Mouse (Mus musculus) kidney, adult 9 months (tissue): ENCODE measurements at regions not wholly inside any gene's neighbourhood (a gene's known extent, or its start where the extent isn't known, plus 50 kb on each side); places are given as distances from the start of the nearest gene placed in this dataset.

Source experiments
- DNase-seq: peaks from one replicate; pipeline ENCODE4 v3.0.0; 2022

DNA sequence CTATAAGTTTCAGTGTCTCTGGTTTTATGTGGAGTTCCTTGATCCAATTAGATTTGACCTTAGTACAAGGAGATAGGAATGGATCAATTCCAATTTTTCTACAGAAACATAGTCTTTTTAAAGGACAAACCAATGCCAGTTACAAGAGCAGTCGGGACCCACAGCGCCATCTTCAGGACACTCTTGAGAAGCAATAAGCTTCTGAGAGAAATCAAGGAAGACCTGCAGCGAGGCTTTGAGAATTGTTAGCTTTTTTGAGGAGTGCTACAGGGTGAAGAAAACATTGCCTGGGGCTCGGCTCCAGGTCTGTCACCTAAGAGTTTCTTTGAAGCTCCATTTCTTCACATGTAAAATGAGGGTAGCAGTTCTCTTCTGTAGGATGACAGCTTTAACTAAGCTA, 112.0 kb upstream of the Ppm1h start:
- DNase-seq = no peak

DNA sequence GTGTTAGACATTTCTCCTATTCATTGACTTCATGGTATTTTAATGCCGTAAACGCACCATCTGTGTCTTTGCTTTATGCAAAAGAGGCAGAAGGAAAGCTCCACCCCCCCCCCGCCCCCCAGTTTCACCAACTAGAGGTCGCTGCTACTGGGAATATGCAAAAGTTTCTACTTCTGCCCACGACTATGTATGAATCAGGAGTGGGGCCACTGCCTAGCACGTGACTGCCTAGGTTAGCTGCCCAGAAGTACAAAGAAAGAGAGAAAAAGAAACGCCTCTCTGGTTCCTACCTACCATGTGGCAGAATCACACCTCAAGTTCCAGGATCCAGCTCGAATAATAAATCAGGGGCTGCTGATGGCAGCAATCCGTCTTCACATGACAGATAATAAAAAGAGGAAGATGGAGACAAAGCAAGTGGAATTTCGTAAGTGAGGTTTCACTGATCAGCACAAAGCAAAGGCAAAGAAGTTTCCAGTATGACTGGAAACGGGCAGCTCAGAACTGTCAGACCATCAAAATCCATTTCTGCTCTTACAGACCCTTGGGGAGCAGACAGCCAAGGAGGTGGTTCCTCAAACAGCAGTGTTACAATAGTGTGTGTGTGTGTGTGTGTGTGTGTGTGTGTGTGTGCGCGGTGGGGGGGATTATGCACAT, 108.9 kb upstream of the Ppm1h start:
- DNase-seq = no peak

DNA sequence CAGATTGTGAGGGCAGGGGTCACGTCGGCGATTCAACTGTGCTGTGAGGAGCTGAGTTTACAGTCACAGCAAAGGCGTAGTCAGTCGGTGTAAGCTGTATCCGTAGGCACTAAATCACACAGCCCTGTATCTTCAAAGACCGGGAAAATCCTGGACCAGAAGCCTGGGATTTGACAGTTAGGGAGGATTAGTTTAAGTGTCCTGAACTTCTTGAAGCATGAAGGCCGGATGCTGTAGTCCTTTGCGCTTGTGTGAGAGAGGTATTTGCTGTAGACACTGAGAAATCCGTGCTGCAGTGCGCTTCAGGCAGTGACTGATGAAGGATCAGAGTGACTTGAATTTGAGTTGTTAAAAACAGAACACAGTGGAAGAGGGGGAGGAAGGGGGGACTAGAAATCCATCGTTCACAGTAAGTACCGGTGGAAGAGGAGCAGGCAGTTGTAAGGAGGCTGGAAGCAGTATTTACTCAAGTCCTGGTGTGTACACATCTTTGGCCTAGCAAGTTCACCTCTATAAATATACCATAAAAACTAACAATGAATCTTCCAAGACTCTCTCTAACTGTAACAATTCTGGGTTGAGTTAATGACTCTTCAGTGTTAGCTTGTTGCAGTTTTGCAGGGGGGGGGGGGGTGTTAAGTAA, 107.5 kb upstream of the Ppm1h start:
- no peak for DNase-seq

- no peak for DNase-seq
Observed at GRCm38 (mm10) chr10:122576171-122577063, 102.1 kb upstream of the Ppm1h start.

DNA sequence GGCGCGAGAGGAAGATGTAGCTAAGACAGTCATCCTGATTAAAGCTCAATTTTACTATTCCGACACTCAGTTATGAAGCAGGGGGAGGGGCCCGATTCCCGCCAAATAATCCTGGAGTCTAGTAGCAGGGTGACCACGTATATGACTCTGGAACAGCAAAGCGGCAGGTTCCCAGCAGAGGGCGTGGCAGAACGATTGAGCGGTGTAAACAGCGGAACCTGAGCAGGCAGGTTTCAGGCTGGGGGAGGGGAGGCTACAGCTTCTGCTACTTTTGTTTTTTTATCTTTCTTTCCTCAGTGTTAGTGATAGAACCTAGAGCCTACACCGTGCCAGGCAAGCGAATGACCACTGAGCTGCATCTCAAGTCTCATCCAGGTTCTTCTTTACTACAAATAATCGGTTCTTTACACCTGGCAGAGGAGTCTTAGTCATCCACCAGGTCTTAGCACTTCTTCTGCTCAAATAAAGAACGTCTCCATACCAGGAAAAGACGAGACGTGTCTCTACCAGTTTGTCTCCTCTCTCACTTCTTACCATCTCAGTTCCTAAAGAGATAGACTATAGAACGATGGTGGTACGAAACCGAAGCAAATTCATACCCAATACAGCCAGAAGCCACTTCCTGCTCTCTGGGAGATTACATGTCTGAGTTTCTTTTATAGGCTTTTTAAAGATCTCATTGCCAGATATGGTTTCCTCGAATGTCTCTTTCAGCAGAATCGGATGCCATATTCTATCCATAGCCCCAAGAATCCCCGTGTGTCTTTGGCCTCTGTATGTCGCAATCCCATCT, 100.2 kb upstream of the Ppm1h start:
- peak; percentile 60 for DNase-seq

DNA sequence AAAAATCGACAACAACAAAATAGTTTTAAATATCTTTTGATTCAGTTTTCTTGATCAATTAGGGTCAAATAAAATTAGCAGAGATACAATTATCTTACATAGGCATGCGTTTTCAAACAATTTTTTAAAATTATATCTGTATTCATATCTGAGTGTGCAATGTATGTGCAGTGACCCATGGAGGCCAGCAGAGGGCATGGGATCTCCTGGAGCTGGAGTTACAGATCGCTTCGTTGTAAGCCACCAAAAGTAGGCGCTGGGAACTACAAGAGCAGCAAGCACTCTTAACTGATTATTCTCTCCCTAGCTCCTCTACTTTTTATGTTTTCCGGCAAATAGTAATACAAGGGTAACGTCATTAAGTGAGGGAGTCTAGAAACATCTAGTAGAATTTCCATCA, 97.5 kb upstream of the Ppm1h start:
- DNase-seq = no peak

GRCm38 (mm10) chr10:122587541-122587940, 91.0 kb upstream of the Ppm1h start:
- no peak for DNase-seq

GRCm38 (mm10) chr10:122599511-122599910, 79.1 kb upstream of the Ppm1h start:
- DNase-seq = no peak

DNA sequence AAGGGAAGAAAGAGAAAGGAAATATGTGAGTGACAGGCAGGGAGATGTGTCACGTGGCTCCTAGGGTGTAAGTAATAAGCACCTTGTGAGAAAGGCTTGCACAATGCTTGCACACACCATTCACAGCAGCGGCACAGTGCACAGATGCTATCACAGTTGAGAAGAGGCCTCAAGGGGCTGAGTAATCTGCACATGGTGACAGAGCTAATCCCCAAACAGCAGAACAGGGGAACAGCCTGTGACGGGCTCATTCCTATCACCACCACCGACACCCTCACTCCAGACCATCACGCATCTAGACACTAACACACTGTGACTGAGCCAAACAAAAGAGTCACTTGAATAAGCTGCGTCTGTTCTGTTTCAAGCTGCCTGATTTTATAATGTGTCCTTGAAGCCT, 76.2 kb upstream of the Ppm1h start:
- DNase-seq = no peak

- DNase-seq = no peak
Observed at GRCm38 (mm10) chr10:122603960-122604359, 74.6 kb upstream of the Ppm1h start.

DNA sequence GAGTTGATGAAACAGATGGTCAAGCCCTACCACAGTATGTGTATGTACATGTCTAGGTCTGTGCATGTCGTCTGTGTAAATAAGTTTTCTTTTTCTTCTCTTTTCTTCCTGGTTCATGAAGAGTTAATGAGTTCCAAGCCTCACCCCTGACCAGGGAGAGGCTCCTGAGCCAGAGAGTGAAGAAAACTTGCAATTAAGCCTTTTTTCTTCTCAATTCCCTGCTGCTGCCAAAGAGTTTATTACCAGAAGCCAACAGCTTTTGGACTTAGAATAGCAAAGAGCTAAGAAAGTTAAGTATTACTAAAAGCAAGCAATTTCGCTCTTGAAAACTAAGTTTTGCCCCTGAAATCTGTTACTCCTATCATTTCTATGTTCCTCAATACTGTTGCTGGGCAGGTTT, 65.3 kb upstream of the Ppm1h start:
- peak; percentile 80 for DNase-seq

DNA sequence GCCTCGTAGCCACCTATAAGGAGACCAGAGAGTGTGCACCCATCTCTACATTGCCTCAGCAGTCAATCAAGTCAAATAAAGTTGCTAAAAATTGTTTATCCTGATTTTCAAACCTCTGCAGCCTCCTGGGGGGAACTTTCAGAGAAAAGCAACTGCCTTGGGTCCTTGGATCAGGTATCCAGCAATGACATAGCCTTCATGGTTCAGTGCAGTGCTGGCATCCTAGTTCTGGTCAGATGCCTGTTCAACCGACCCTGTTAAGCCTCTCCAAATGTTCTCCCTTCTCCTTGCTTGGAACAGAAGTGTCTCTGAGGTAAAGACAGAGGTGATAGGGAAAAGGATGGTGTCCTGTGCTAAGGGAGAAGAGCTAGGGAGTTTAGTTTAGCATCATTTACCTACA, 64.7 kb upstream of the Ppm1h start:
- DNase-seq = peak; percentile 78

DNA sequence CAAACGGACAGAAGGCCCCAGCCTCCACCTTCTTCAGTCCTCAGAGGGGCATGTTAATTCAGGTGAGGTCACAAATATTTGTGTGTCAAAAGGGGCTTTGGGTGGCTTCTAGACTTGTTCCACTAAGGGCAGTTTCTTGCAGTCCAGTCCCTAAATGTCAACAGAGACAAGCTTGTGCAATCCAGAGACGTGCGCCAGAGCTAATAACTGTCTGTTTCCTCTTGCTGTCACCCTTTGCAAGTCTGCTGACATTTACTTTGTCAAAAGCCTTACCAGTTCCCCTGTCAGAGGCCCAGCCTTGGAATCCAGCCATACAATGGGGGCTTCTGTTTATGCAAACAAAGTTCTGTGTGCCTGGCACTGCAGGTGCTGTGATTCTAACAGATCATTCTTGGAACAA, 63.8 kb upstream of the Ppm1h start:
- DNase-seq = no peak

- DNase-seq = no peak
Observed at GRCm38 (mm10) chr10:122615658-122616057, 62.9 kb upstream of the Ppm1h start.

GRCm38 (mm10) chr10:122616385-122616784, 62.2 kb upstream of the Ppm1h start:
- no peak for DNase-seq

DNA sequence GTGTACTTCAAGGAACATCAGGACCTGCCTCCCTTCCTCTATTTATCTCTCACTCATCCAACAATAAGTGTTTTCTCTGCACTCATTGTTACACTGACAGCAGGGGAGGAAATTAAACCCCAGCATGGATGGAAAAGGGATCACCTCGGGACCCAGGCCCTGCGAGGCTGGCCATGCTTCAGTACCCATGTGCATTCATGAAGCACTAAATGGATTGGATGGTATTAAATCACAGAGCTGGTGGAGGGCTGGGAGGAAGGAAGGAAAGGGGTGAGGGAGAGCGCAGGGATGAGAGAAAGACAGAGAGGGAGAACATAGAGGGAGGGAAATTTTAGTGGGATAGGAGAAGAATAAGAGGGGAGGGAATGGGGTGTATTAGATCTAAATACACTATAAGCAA, 59.7 kb upstream of the Ppm1h start:
- DNase-seq = no peak

- no peak for DNase-seq
Observed at GRCm38 (mm10) chr10:122619406-122620116, 59.0 kb upstream of the Ppm1h start.
